Mouse (Mus musculus): Measurements from ENCODE around the gene 9530003J23Rik. TPM values are rescaled to one million over a fixed set of nuclear protein-coding genes. Genes with fewer than 3 reads are reported as not detected.

The 9530003J23Rik gene
- total RNA-seq (2023): not detected in 4 replicates

DNA sequence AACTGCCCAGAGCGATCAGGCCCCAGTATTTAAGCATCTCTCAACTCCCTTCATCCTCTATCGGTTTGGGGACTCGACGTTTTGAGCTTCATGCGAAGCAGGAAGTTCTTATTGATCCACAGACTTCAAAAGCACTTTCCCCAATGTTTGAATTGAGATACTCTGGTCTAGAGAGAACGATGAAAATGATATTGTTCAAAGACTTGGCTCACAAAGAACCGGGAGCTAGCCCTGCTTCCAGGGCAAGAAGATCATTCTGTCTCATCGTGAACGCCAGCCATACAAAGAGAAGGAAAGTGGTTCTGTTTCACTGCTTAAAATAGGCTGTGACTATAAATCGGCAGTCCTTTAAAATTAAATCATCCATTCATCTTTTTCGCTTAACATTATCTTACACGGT is at the start of gene 9530003J23Rik:
TSS of gene 9530003J23Rik (minus strand) at position 101 of the 400 bp plus-strand sequence.

DNA sequence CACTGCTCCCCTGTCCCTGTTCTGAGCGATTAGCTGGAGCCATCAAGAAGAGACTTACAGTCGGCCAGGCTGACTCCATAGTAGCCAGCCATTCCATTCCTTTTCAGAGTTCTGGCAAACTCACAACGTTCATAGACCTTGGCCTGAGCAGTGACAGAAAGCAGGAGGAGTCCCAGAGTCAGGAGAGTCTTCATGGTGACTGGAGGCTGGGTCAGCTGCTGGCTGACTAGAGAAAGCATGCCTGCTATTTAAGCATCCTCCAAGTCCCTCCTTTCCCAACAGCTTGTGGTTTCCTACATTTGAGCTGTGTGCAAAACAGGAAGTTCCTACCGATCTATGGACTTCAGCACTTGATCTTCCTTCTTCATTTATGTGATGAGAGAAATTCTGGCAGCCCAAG is 43.5 kb upstream of the 9530003J23Rik start, which contains the start of gene Lyz2:
TSS of gene Lyz2 (minus strand) at position 273 of the 400 bp plus-strand sequence.

DNA sequence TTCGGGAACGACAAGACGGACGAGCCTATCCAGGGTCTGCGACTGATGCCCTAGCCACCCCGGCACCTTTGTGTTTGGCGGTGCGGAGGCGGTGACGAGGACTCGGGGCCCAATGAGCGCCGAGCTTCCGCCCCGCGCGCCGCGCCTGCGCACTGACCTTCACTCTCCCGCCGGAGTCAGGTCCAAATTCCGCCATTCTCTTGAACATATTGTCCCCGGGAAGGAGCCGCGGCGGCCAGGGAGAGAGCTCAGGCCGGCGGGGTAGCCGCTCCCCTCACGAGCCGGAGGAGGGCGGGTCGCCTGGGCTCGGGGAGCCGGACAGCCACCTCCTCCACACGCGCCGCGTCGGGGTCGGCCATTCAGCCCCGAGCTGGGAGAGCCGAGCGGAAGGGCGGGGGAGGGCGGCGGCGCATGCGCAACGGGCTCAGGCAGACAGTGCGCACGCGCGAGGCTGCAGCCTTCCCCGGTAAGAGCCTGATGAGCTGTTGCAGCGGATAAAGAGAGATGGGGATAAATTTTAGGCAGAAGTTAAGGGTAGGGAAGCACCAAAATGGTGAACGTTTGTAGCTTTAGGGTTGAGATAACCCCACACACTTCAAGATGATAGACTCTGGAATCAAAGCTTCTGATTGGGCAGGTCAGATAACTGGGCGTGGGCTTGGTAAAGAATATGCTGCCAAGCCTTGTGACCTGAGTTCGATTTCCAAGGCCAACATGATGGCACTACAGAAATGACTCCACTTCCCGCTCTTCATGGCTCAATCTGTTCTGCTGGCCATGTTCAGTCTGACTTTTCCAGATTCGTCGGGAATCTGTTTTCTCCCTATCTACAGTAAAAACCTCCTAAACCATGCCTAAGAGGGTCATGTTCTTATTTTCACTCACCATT is 14.2 kb downstream of the 9530003J23Rik start, which contains the start of gene Yeats4:
TSS of gene Yeats4 (minus strand) at position 406 of the 889 bp plus-strand sequence.

Other genes with a start within 250 kb of the 9530003J23Rik start
- gene Lrrc10, start 193.4 kb downstream of the 9530003J23Rik start, total RNA-seq (2023): not detected in 4 replicates
- gene Cct2, start 174.9 kb downstream of the 9530003J23Rik start, total RNA-seq (2023): 260 to 285 TPM (median 275 TPM) in 4 replicates
- 24.7 to 30.0 TPM (median 28.2 TPM) in 4 replicates for gene Frs2, start 90.2 kb downstream of the 9530003J23Rik start, total RNA-seq (2023)
- gene Yeats4, start 14.2 kb downstream of the 9530003J23Rik start, total RNA-seq (2023): 110 to 119 TPM (median 115 TPM) in 4 replicates
- gene Lyz2, start 43.6 kb upstream of the 9530003J23Rik start, total RNA-seq (2023): 6.3 to 13.8 TPM (median 8.8 TPM) in 4 replicates
- 0.77 to 1.1 TPM (median 0.91 TPM) in 3 of 4 replicates, not detected in the other for gene Lyz1, start 54.2 kb upstream of the 9530003J23Rik start, total RNA-seq (2023)
- gene Cpsf6, start 141.3 kb upstream of the 9530003J23Rik start, total RNA-seq (2023): 131 to 150 TPM (median 141 TPM) in 4 replicates